Mouse (Mus musculus) testis, postnatal 14 days (tissue): ENCODE measurements around the gene Cep78.
A peak's percentile ranks its signal among the peaks of the same experiment; 100 is the strongest.
"Not testable (repeated sequence)": the region's sequence is repeated elsewhere in the genome, so short reads cannot be mapped to it uniquely, and the experiment has no call there.

Experiments used
- DNase-seq: peaks from one replicate; pipeline ENCODE4 v3.0.0; 2021; ENCODE audit warnings: low spot score

The Cep78 gene

DNA sequence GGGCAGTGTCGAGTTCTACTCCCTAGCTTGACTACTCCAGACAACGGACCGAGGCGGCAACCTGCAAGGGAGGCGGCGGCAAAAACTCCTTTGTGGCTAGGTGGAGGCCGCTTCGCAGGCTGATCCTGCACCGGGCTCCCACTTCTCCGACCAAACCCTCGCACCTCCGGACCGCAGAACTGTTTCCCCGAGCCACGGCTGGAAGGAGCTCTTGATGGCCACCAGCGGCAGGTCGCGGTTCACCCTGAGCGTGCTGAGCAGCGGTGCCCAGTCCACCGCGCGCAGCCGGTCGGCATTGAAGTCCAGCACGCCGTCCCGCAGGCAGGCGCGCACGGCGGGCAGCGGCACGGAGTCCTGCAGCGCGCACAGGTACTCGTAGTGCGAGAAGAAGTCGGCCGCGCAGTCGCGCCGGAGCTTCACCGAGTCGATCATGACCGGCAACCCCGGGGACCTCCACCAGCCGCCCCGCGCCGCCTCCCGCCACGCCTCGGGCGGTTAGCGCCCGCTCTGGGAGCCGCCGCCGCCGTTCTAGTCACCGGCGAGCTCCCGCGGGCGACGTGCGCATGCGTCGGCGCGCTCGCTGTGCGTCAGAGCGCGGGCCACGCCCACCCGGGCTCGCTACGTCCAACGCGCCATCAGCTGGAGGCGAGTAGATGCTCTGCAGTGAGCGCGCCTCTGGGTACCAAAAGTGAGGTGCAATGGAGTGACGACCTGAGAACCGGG is at the start of gene Cep78:
Cep78 (minus strand) TSS at position 541 of the 723 bp plus-strand sequence.
- peak; percentile 90 for DNase-seq

DNA sequence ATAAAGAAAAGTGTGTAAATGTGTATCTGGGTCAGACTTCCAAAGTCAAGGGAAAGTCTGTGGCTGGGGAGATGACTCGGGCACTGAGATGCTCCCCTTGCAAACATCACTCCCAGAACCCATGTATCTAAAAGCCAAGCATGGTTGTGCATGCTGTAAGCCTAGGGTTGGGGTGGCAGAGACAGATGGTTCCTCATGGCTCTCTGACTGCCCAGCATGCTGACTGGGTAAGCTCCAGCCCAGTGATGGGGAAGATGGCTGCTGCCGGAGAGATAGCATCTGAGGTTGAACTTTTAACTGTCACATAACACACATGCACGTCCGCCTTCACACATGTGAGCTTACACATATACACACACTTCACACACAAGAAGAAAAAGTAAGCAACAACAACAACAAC is 46.5 kb upstream of the Cep78 start:
- DNase-seq: no peak

DNA sequence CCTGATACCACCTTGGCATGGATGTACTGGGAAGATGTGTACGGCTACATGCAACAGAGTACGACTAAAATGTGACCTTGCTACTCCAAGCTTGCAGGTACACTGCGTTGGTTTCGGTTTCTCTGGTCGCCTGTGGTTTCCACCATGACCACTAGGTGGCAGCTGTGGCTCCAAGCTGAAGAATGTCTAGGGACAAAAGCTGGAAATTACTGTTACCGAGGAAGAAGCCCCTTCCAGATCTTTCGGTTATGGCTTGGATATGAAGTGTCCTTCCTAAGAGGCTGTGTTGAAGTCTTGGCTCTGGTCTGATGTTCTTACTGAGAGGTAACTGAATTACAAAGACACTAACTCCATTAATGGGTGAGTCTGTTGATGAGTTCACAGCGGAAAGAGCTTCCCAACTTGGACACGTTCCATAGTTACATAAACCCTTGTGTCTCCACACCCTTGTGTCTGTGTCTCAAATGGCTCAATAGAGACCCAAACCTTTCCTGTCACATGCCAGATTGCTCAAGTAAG is 44.5 kb upstream of the Cep78 start:
- DNase-seq: not testable (repeated sequence)

DNA sequence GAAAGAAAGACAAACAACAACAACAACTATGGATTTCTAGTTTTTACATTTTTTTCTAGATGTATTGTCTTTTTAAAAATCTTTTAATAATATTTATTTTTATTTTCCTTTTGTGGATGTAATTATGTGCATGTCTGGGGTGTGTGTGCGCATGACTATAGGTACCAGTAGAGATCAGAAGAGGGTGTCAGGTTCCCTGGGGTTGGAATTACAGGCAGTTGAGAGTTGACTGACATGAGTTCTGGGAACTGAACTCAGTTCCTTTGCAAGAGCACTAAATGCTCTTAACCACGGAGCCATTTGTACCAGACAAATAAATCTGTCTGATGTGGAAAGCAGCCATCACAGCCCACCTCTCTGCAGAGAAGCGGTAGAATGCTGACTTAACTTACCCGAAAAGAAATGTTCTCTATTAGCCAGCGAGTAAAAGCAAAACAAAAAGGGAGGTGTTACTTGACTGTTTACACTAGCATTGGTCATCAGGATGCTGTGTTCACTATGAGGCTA is 44.0 kb upstream of the Cep78 start:
- DNase-seq: no peak

DNA sequence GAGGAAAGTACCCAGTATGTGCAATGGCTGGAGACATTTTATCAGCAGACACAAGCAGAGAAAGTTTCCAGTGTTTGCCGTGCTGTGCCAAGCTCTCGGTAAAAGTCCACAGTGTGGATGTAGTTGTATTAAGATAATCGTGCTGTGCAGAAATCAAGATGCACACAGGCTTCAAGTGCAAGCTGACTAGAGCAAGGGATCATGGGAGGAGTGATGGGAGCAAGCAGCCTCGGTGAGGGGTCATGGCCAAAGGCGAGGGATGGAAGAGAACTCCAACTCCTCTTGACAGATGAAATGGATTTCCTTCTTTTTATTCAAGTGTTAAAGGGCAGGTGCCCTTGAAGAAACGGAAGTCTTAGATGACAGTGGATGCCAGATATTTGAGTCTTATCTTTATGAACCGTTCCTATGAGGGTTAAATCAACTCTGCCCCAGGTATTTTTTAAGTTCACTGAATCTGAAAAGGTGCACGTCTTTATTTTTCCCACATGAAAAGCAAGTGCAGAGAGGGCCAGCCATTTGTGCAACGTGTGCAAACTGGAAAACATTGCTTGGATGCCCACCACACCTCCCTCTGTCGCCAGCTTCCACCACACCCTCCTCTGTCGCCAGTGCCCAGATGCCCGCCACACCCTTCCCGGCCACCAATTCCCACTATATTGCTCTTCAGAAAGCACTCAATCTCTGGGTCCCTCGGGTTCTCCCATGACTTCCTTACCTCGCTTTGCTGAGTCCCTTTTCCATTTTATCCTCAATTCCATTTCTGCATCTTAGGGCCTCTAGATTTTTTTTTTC is 43.3 kb upstream of the Cep78 start:
- DNase-seq: no peak

DNA sequence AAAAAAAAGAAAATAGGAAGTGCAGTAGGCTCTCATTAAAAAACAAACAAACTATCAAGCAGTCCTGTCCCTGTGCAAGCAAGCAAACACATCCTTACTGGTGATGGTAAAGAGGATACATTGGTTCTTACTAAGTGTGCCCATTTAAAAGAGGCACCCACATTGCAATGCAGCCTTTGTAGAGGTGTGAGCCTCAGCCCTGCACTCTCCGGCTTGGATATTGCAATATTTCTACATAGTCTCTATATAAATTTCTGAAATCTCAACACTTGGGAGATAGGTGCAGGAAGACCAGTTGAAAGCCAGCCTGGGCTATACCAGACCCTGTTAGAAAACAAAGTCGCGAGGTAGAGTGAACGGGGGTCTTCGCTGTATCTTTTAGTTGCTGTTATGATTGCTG is 41.5 kb upstream of the Cep78 start:
- no peak for DNase-seq

DNA sequence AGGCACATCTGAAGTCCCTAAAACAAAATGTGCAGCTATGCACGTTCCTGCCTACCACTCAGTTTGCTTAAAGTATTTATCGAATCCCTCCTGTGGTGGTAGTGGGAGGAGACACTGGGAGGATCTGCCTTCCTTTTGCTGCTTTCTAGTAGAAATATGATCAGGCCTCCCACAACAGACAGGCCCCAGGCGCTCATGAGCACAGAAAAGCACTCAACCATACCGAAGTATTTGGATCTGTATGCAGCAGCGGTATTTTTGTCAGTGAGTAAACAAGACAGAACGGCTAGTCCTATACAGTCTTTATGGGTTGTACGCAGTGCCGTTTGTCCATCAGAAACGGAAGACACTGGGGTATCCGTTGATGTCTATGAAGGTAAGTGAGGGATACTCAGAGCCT is 37.4 kb upstream of the Cep78 start:
- no peak for DNase-seq

DNA sequence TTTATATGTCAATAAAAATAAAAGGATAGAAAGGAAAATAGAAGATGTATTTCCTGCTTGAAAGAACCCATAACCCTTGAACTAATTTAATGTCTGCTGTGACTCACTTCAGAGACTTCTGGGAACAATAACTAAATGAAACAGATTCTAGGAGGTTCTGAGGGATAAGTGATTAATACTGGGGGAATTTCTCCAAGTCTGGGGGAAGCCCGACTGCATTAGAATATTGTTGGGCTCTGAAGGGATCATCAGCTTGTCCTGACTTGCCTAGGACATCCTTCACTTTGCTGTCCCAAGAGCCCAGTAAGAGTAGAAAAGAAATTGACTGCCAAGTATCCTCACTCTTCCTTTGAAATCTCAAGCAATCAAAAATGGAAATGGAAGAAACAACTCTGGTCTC is 31.4 kb upstream of the Cep78 start:
- DNase-seq: peak; percentile 20

DNA sequence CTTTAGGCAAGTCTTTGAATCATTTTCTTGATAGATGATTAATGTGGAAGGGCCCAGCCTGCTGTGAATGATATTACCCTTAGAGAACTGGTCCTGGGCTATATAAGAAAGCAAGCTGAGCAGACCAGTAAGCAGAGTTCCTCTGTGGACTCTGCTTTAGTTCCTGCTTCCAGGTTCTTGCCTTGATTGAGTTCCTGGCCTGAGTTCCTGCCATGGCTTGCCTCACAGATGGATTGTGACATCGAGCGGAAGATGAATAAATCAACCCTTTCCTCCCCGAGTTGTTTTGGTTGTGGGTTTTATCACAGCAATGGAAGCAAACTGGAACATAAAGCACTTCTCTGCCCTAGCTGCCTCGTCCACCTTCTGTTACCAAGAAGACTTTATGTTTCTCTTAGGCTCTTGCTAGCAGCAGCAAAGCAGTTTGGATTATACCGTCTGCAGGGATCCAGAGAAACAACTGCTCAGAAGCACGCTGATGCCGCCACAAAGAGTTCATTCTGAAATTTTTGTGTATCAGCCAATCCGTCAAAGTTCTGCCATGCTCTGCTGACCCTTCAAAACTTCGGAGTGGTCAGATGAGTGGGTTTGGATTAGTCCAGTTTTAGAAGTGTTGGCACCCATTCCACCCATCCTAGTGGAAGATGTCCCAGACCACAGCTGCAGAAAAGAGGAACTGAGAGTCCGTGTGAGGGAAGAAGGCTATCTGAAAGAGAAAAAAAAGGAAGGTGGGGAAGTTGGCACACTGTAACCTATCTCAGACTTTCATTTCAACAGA is 30.6 kb upstream of the Cep78 start:
- DNase-seq: no peak

DNA sequence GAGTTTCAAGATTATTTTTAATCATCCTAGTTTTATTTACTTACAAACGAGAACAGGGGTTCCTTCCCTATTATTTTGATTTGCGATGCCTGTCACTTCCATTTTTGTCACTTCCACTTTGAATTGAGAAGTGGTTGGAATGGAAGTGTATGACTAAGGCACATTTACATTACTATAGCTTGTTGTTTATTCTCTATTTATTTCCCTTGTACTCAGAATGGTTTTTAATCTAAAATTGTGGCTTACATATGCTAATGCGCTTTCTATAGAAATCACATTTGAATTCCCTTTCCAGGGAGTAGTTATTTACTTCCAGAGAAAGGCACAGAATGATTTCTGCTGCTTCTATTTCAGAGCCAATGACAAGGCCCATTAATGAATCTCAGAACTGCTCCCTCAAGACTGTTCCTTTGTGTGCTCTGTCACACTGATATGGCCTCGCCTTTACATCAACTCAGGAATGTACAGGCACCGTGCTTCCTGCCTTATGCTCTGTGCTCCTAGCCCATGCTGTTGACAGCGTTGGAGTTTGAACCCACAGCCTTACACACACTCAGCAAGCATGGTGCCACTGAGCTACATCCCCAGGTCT is 25.1 kb upstream of the Cep78 start:
- no peak for DNase-seq

DNA sequence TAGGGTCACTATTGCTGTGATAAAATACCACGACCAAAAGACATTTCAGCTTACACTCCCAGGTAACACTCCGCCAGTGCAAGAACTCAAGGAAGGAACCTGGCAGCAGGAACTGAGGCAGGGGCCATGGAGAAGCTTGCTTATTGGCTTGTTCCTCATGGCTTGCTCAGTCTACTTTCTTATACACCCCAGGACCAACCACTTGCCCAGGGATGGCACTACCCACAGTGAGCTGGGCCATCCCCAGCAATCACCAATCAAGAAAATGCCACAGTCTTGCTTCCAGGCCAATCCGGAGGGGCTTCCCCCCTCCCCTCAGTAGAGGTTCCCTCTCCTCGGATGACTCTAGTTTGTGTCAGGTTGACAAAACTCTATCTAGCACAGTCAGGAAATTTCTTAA is 24.3 kb upstream of the Cep78 start:
- no peak for DNase-seq

DNA sequence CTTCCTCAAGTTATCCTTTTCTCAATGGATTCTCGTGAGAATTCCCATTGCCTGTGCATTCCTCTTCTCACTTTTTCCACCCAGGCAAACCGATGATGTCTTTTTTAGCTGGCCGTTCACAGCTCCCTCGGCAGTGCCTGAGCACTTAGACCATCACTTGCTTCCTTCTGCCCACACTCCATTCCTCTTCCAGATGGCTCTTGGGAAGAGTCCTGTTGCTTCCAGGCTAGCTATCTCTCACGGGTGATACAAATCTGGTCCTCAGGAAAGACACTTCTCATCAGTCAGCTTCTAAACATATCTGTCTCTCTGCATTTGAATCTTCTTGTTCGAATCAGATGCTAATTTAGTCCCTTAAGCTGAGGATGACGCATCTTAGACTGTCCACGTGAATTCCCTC is 22.3 kb upstream of the Cep78 start:
- DNase-seq: no peak

DNA sequence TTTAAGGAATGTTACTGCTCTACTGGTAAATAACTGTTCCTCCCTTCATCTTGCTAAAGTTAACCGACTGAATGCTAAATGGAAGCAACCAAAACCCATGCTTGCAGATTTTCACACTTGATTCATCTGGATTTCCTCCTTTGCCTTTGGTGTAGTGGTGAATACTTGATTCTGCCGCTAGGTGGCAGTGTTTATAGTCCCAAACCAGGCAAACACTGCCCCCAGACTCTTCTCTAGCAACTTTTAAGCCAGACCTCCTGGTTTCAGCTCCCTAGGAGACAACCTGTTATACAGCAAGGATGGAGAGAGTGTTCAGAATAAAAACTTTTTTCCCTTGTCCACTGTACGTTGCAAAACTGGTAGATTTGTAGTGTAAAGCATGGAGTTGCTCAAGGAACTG is 13.4 kb upstream of the Cep78 start:
- peak; percentile 17 for DNase-seq

DNA sequence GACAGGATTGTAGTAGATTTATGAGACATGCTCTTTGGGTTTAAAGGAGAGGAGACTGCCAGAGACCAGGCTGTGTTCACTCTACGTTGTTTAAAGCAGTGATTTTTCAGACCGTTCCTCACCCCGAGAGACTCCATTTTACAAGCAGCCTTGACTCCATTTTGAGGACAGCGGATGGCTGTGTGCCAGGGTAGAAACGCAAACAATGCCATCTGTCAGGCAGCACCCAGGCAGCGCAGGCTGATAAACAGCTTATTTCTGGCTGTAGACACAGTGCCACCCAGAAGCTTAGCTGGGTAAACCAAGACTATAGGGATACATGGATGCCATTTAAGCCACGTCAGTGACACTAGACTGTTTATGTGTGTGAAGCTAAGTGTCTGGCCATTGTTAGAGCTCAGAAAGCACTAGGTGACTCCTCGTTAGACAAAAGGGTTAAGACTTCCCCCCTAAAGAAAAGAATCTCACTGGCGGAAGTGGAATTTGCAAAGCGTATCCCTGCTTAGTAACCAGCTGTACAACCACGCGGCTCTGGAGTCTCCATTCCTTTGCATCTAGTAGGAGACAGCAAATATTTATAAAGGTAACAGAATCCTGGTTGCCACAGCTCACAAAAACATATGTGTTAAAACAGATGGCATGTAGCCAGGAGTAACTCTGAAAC is 12.2 kb upstream of the Cep78 start:
- no peak for DNase-seq

DNA sequence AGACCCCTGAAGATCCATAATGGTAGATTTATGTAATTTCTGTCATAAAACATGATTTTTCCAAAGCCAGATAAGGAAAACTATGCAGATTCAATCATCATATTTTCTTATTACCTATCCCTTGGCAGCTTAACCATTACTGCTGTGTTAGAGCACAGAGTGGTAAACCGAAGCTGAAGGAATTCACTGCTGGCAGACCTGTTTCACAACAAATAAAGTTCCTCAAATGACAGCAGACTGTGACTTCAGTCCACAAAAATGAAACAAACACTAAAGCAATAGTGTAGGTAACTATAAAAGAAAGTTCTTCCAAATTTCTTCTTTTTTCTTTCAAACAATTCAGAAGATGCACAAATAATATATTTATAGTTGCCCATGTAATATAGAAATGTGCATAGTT is 5.3 kb upstream of the Cep78 start:
- DNase-seq: no peak

DNA sequence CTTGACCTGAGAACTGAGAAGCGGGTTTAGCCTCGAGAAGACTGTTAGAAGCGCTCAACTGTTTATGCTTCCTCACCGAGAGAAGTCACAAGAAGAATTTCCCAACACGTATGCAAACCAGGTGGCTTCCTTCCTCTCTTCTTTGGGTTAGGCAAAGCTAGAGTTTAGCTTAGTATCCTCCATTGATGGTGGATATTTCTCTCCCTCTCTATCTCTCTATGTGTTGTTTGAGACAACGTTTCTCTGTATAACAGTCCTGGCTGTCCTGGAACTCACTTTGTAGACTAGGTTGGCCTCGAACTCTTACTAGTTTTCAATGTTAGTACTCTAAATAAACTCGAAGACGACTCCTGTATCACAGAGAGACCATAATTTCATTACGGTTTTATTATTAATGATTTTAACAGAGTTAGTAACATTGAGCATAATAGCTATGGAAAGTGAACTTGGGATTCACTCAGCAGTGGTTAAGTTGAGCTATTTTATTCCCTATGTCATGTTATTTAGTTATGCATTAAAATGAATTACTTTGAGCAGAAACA is 454 bp upstream of the Cep78 start:
- no peak for DNase-seq

DNA sequence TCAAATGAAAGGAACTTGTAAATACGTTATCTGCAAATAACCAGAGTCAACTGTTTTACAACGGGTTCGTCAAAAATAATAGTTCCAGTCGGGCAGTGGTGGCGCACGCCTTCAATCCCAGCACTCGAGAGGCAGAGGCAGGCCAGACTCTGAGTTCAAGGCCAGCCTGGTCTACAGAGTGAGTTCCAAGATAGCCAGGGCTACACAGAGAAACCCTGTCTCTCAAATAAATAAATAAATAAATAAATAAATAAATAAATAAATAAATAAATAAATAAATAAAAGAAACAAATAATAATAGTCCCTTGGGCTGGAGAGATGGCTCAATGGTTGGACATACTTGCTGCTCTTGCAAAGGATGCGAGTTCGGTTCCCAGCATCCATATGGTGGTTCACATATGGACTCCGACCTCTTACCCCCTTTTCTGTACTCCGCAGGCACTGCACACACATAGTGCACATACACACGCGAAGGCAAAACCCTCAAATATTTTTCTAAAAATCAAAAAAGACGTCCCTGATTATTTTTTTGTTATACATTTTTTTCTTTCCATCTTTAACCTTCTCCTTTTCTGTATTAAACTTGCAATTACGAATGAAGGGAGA is 947 bp downstream of the Cep78 start:
- DNase-seq: no peak

DNA sequence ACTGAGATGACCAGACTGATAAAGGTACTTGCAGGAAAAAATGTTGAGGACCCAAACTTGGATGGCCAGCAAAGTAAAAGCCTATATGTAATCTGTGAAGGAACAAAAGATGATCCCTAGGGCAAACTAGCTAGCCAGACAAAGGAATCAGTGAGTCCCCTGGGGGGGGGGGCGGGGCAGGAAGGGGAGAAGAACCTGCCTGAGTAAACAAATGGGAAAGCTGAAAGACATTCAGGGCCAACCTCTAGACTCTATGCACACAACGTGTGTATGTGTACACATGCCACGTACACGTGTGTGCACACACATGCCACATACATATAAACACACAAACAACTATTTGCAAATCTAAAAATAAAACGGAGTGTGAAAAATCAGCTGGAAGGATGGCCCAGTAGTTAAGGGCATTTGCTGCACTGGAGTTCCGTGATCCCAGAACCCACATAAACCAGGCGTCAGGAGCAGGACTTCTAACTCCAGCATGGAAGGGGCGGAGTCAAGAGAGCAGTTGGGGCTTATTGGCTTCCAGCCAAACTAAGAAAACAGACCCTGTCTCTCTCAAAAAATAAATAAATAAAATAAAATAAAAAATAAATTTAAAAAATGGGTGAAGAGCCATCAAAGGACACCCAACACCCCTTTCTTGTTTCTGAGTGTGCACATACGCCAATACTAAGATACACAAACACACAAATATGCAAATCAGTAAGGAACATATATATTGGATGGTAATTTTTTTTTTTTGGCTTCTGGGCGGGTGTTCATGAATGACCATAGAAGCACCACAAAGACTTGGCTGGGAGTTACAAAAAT is 1.7 kb downstream of the Cep78 start:
- DNase-seq: no peak

DNA sequence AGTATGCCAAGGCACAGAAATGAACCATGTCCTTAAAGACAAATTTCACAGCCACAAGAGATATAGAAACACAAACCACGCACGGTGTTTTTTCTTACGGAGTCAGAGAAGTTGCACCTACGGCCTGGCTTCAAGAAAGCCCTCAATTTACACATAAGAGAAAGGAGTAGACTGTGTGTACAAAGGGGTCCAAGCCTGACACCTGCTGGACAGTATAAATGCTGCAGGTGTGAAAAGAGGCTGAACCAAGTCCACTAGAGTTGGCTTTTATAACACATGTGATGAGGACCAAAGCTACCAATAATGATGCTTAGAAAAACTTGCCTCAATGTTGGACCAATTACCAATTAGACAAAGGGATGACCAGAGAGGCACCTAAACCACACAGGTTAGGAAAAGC is 2.9 kb downstream of the Cep78 start:
- DNase-seq: no peak

DNA sequence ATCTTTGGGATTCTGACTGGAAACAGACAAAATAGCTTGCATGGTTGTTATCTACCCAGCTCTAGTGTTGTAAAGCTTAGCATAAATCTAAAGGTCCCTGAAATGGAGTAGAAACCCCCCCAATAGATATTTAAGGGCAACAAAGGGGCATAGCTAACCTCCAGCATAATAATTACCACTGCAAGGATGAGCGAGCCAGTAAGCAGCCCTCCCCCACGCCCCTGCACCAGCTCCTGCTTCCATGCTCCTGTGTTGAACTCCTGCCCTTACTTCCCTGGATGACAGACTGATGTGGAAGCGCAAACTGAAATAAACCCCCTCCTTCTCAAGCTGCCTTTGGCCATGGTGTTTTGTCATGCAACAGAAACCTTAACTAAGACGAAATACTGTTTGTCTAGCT is 11.4 kb downstream of the Cep78 start:
- no peak for DNase-seq
